Mouse (Mus musculus) cerebellum, postnatal 25 days (tissue): ENCODE results near the gene Plxdc2.
"Not testable (repeated sequence)": the region's sequence is repeated elsewhere in the genome, so short reads cannot be mapped to it uniquely, and the experiment has no call there.

Experiments used
- DNase-seq, 2 experiments: peaks; one replicate each; pipeline ENCODE4 v3.0.0; 2021; ENCODE audit warnings: mixed read lengths in 2 of 2

The Plxdc2 gene

DNA sequence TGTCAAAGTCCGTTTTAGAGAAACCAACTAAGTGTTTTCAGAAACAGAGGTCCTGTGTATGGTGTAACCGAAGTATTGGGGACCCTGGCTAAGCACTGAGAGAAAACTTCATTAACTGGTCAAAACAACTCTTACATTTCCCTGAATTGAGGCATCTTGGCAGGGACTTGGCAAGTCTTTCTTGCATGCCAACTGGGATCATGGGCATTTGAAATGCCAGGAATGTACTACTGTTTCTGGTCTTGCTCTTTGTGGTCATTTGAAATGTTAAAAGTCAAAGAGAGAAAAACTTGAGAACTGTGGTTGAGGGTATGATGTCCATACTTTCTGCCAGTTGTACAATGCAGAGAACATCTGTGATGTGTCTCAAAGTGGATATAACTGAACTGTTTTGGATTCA is 403.7 kb downstream of the Plxdc2 start:
- no peak for DNase-seq

DNA sequence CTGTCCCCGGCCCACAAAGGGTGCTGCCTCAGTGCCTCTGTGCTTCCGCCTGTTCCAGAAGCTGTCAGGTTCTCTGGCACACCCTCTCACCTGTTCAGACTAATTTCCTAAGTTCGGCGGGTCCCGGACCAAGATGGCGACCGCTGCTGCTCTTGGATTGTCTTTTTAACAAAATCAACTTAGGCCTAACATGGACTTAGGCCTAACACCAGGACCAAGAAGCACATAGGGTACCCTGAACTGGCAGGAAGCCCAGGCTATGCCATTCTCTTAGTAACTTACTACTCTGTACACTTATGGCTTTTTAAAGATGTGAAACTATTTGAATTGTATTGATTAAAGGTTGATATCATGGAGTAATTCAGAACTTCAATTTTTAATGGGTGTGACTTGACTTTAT is 413.0 kb downstream of the Plxdc2 start:
- DNase-seq: not testable (repeated sequence)

DNA sequence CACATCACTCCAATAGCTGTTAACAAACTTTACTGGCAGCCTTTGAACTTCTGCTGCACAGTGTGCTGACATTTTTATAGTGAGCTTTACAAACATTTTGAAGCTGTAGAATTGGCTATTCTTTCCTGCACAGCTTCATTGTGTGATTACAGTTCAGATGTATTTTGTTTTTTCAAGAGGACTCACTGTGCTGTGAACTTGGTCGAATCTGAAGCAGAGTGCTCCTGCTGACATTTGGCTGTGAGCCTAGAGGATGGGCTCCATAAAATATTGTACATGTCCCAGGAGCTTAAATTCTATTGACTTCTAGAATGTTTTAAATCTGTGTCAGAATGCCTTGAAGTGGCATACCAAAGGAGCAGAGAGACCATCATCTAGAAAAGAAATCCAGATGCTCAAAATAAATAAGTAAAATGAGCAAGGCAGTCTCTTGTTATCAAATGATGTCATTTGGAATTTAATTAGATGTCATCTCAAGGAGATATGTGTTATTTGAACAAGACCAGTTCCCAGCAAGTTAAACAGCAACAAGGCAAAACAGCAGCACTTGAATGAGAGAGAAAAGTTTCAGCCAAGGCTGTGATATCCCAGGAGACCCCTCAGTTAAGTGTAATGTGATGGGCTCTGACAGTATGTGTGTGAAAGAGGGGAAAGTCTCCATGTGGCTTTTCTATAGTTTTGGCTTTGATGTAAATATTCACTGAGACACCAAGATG is 417.5 kb downstream of the Plxdc2 start:
- DNase-seq: peak in 1 of 2 experiments; percentile 15

DNA sequence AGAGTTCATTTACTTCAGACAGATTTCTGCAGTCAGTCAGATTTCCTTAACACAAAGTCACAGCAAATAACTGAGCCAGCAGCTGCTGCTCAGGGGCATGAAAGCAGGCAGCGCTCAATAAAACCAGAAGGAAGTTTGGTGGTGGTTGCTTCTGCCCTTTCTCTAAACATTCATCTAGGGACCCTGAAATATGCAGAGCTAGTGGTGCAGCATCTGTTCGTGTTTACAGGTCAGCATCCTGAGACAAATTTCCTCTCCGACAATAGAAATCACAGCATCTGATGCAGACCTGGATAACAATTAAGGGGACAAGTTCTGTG is 418.0 kb downstream of the Plxdc2 start:
- no peak for DNase-seq

DNA sequence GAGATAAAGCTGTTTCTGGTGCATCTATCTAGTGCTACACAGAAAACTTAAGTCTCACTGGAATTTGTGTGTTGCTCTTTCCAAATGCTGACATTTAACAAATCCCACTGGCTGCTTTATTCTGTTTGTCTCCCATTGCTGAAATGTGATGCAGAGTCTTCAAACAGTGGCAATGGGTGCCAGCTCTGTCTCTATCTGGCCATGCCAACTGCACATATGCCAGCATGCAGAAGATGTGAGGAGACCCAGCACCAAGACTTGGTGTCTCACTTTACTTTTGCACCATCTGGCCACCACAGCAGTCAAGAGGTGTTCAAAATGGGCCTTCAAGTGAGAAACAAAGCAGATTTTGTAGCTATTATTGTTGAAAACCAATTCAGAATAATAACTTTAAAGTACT is 439.2 kb downstream of the Plxdc2 start:
- no peak for DNase-seq
